9 mouse cellular contexts compared by ENCODE assay signal in genomic region chr16:34125595-34125994, GRCm38 (mm10).
A peak's percentile ranks its signal among the peaks of the same experiment; 100 is the strongest.
DNase-seq lines count a peak whose midpoint lies in the region; ATAC-seq and TF ChIP-seq lines count a peak whose summit lies in the region.
"Had no signal": no experiment of that assay in that cellular context is flagged by ENCODE, and none has a peak within 500 bp of the region (broad histone marks: within the 10 kb centered on the region; RNA-seq: fewer than 3 reads in every experiment).

No protein-coding gene starts in this region.

- 0 out of 2 replicates have a peak overlapping the region, but pooled peaks have one; percentile 5 for H3K9ac ChIP-seq in heart, embryonic 12.5 days
- H3K9ac ChIP-seq in liver, postnatal 0 days (replicated peaks) = no peak overlapping the region
- no peak overlapping the region for H3K9ac ChIP-seq in neural tube, embryonic 14.5 days (replicated peaks; ENCODE audit: low read depth, low read length)
- H3K9ac ChIP-seq: embryonic facial prominence, embryonic 13.5 days had no signal

- DNase-seq in CD4-positive, CD25-positive, alpha-beta regulatory T cell, adult 2 months (ENCODE audit: low read depth, low spot score) = peak; percentile 71
- peak; percentile 22 to 37 for DNase-seq in adrenal gland, postnatal 4 days (ENCODE audit: low spot score in 2 of 2)
- peak; percentile 77 to 82 for DNase-seq in kidney, postnatal 25 days
- DNase-seq in liver, postnatal 0 days = peak; percentile 66
- peak; percentile 70 for DNase-seq in thymus, adult 2 months

- WGBS in heart, embryonic 12.5 days = 4% methylated on average over 2 of the region's 2 CpGs
- WGBS in liver, postnatal 0 days (ENCODE audit: insufficient replicate concordance) = 0% methylated on average over 2 of the region's 2 CpGs
- 0% methylated on average over 2 of the region's 2 CpGs for WGBS in neural tube, embryonic 14.5 days
- WGBS in thymus, adult 2 months = 0% methylated on average over 2 of the region's 2 CpGs

- no peak for TF ChIP-seq POLR2A in embryonic fibroblast, embryonic 13.5 days (IDR thresholded peaks at IDR 0.05; ENCODE audit: low read depth, low read length)
- no peak for TF ChIP-seq POLR2A in thymus, adult 2 months (IDR thresholded peaks at IDR 0.05; ENCODE audit: control insufficient read depth, extremely low read depth, insufficient read depth, low read length, poor library complexity)

- H3K4me3 ChIP-seq in embryonic fibroblast, embryonic 13.5 days (ENCODE audit: insufficient read depth, low read length) = no peak overlapping the region
- H3K4me3 ChIP-seq in heart, embryonic 12.5 days = no peak overlapping the region
- no peak overlapping the region for H3K4me3 ChIP-seq in liver, postnatal 0 days (ENCODE audit: low read depth, low read length)
- H3K4me3 ChIP-seq in neural tube, embryonic 14.5 days (ENCODE audit: low read depth, low read length) = no peak overlapping the region
- H3K4me3 ChIP-seq in thymus, adult 2 months (ENCODE audit: control insufficient read depth, insufficient read depth, low read length) = no peak overlapping the region
- H3K4me3 ChIP-seq: embryonic facial prominence, embryonic 13.5 days had no signal

- H3K4me2 ChIP-seq in heart, embryonic 12.5 days = no peak overlapping the region
- no peak overlapping the region for H3K4me2 ChIP-seq in liver, postnatal 0 days (ENCODE audit: low read depth, low read length)
- no peak overlapping the region for H3K4me2 ChIP-seq in neural tube, embryonic 14.5 days (ENCODE audit: low read depth, low read length)
- H3K4me2 ChIP-seq: embryonic facial prominence, embryonic 13.5 days had no signal

- peak; percentile 82; the same call in 1 of the 2 replicates for TF ChIP-seq CTCF in embryonic fibroblast, embryonic 13.5 days (IDR thresholded peaks at IDR 0.05; ENCODE audit: borderline replicate concordance, insufficient read depth, low read length)
- peak; percentile 84 for TF ChIP-seq CTCF in liver, postnatal 0 days (IDR thresholded peaks at IDR 0.05; ENCODE audit: low read depth)
- TF ChIP-seq CTCF in thymus, adult 2 months (IDR thresholded peaks at IDR 0.05; ENCODE audit: borderline replicate concordance, control insufficient read depth, extremely low read depth, insufficient read depth, low read length, poor library complexity) = no peak

- TF ChIP-seq EP300 in liver, postnatal 0 days (IDR thresholded peaks at IDR 0.05; ENCODE audit: low read depth) = no peak

- ATAC-seq in heart, embryonic 12.5 days (ENCODE audit: insufficient number of reproducible peaks, low FRiP score) = no peak
- ATAC-seq in liver, postnatal 0 days = no peak
- ATAC-seq in neural tube, embryonic 14.5 days (ENCODE audit: low read depth) = peak; percentile 65; the same call in 1 of the 2 replicates

- no peaks in the 10 kb centered on the region for H3K27me3 ChIP-seq in heart, embryonic 12.5 days (replicated peaks)
- H3K27me3 ChIP-seq in liver, postnatal 0 days (ENCODE audit: insufficient read depth, low read length) = no peaks in the 10 kb centered on the region
- no peaks in the 10 kb centered on the region for H3K27me3 ChIP-seq in neural tube, embryonic 14.5 days (ENCODE audit: control insufficient read depth, insufficient read depth, low read length)
- H3K27me3 ChIP-seq in thymus, adult 2 months (ENCODE audit: control insufficient read depth, insufficient read depth, low read length) = no peaks in the 10 kb centered on the region
- H3K27me3 ChIP-seq: embryonic facial prominence, embryonic 13.5 days had no signal

- no peaks in the 10 kb centered on the region for H3K9me3 ChIP-seq in heart, embryonic 12.5 days (replicated peaks)
- no peaks in the 10 kb centered on the region for H3K9me3 ChIP-seq in liver, postnatal 0 days (ENCODE audit: low read length)
- H3K9me3 ChIP-seq in neural tube, embryonic 14.5 days (ENCODE audit: control insufficient read depth, low read length) = no peaks in the 10 kb centered on the region
- H3K9me3 ChIP-seq: embryonic facial prominence, embryonic 13.5 days had no signal

- no peak overlapping the region for H3K27ac ChIP-seq in embryonic fibroblast, embryonic 13.5 days (ENCODE audit: insufficient read depth, low read length)
- H3K27ac ChIP-seq in heart, embryonic 12.5 days (ENCODE audit: poor library complexity, severe bottlenecking) = no peak overlapping the region
- H3K27ac ChIP-seq in liver, postnatal 0 days (ENCODE audit: low read depth) = no peak overlapping the region
- H3K27ac ChIP-seq in neural tube, embryonic 14.5 days (ENCODE audit: low read depth, low read length) = no peak overlapping the region
- no peak overlapping the region for H3K27ac ChIP-seq in thymus, adult 2 months (ENCODE audit: control insufficient read depth, insufficient read depth, low read length)
- H3K27ac ChIP-seq: embryonic facial prominence, embryonic 13.5 days had no signal

- H3K36me3 ChIP-seq in heart, embryonic 12.5 days = no peaks in the 10 kb centered on the region
- H3K36me3 ChIP-seq in liver, postnatal 0 days (replicated peaks; ENCODE audit: insufficient read depth, low read length) = no peaks in the 10 kb centered on the region
- no peaks in the 10 kb centered on the region for H3K36me3 ChIP-seq in neural tube, embryonic 14.5 days (ENCODE audit: control insufficient read depth, insufficient read depth, low read length)
- H3K36me3 ChIP-seq in thymus, adult 2 months (ENCODE audit: control insufficient read depth, insufficient read depth, low read length) = no peaks in the 10 kb centered on the region

- H3K4me1 ChIP-seq in embryonic fibroblast, embryonic 13.5 days (ENCODE audit: control insufficient read depth, insufficient read depth, low read length) = 0 out of 2 replicates have a peak, but pooled peaks cover 3% of the 10 kb centered on the region
- no peaks in the 10 kb centered on the region for H3K4me1 ChIP-seq in heart, embryonic 12.5 days (replicated peaks)
- H3K4me1 ChIP-seq in liver, postnatal 0 days (ENCODE audit: insufficient read depth) = no peaks in the 10 kb centered on the region
- H3K4me1 ChIP-seq in neural tube, embryonic 14.5 days (ENCODE audit: control insufficient read depth, insufficient read depth, low read length) = no peaks in the 10 kb centered on the region
- peaks cover 11% of the 10 kb centered on the region; the same call in 1 of the 2 replicates for H3K4me1 ChIP-seq in thymus, adult 2 months (replicated peaks; ENCODE audit: control insufficient read depth, insufficient read depth, low read length)

Comparison
In these comparisons a context has a peak if more than half of its experiments do, and no peak if none do; other contexts are left out.
1. DNase-seq: peak in every context shown above with its lines; median percentile 80 in kidney, postnatal 25 days; 71 in CD4-positive, CD25-positive, alpha-beta regulatory T cell, adult 2 months; 70 in thymus, adult 2 months; 66 in liver, postnatal 0 days; 30 in adrenal gland, postnatal 4 days.